Mouse (Mus musculus): ENCODE data around the gene Pbx1.

GRCm38 (mm10) chr1:168071974-168072373, 360.1 kb downstream of the Pbx1 start:
- TF ChIP-seq POLR2A (IDR thresholded peaks at IDR 0.05; ENCODE audit: borderline replicate concordance, extremely low read depth, low read depth, low read length), result no peak
- TF ChIP-seq CTCF (IDR thresholded peaks at IDR 0.05; ENCODE audit: insufficient read depth, low read length), result no peak

Data from lung, adult 2 months (tissue).